Mouse (Mus musculus) lung, embryonic 15.5 days (tissue): ENCODE results near the gene Cwf19l2. TPM values are rescaled to one million over a fixed set of nuclear protein-coding genes. Genes with fewer than 3 reads are reported as not detected.
"Not testable (repeated sequence)": the region's sequence is repeated elsewhere in the genome, so short reads cannot be mapped to it uniquely, and the experiment has no call there.

Experiments
- ATAC-seq: fragments of 200-750 bp; cut with Nextera tagmentation; 2 replicates; pipeline ENCODE4 v1.8.0; 2017; ENCODE audit warnings: moderate number of reproducible peaks, borderline replicate concordance; ENCODE audit not compliant: low FRiP score, low TSS enrichment; ENCODE audit errors: extremely low read depth
- H3K27ac ChIP-seq: fragments of 300-500 bp; sonication (generic); 2 replicates; pipeline ENCODE4 v1.5.1; 2015; ENCODE audit warnings: moderate library complexity, mild to moderate bottlenecking, inconsistent platforms
- H3K27me3 ChIP-seq: fragments of 300-500 bp; sonication (generic); 2 replicates; pipeline ENCODE4 v1.6.1; 2015; ENCODE audit warnings: inconsistent platforms
- H3K36me3 ChIP-seq: fragments of 300-500 bp; sonication (generic); 2 replicates; pipeline ENCODE4 v1.6.1; 2015; ENCODE audit warnings: inconsistent platforms
- H3K4me1 ChIP-seq: fragments of 300-500 bp; sonication (generic); 2 replicates; pipeline ENCODE4 v1.6.1; 2015; ENCODE audit warnings: inconsistent platforms
- H3K4me2 ChIP-seq: fragments of 300-500 bp; sonication (generic); 2 replicates; pipeline ENCODE4 v1.6.1; 2015; ENCODE audit warnings: inconsistent platforms, mild to moderate bottlenecking, moderate library complexity
- H3K4me3 ChIP-seq: fragments of 300-500 bp; sonication (generic); 2 replicates; pipeline ENCODE4 v1.5.1; 2015; ENCODE audit warnings: mild to moderate bottlenecking, inconsistent platforms
- H3K9ac ChIP-seq: fragments of 300-500 bp; sonication (generic); 2 replicates; pipeline ENCODE4 v1.6.1; 2015; ENCODE audit warnings: inconsistent platforms
- H3K9me3 ChIP-seq: fragments of 300-500 bp; sonication (generic); 2 replicates; pipeline ENCODE4 v1.6.1; 2016; ENCODE audit warnings: inconsistent platforms
- WGBS: fragments of 180-500 bp; shearing (Covaris S2); methylation state at CpG from one replicate; pipeline ENCODE4 v1.1.7; 2015; 5-methylcytosine and 5-hydroxymethylcytosine counted together
- polyA plus RNA-seq: library from polyadenylated mRNA; unstranded; fragments of >200 nt; fragmentation: Nextera tagmentation; extraction: Ambion mirVana; gene quantifications from 2 replicates; pipeline ENCODE4 v1.2.1, GENCODE M21; 2015

The Cwf19l2 gene
- 11.8 and 14.0 TPM in 2 replicates for polyA plus RNA-seq

DNA sequence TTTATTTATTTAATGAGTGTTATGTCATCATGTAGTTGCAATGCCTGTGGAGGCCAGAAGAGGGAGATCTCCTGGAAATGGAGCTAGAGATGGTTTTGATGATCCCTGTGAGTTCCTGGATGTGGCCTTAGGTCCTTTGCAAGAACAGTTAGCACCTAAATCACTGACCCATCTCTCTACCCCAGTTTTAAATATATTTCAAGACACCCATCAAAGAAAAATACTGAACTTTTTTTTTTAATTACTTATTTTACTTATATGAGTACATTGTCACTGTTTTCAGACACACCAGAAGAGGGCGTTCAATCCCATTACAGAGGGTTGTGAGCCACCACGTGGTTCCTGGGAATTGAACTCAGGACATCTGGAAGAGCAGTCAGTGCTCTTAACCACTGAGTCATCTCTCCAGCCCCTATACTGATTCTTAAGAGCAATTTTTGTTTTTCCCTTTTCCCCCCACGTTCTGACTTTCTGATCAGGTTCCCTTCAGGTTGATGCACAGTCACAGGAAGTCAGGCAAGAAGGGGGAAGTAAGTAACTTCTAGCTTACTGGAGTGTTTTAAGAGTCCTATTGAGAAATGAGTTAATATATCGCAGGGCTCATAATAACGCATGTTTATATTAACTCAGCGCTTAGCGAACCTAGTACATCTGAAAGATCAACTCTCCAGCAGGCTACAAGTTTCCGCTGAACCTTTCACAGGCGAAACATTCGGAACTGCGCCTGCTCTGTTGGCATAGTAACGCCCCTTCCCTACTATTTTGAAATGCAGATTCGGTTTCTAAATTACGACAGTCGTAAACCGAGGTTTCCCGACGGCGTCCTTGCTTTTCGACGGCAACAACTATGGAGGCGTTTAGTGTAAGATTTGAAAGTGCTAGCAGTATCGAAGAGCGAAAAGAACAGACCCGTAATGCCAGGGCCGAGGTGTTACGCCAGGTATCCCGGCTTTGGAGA lies at the start of gene Cwf19l2:
Gene Cwf19l2, plus strand, starts transcription at position 342 of the 958 bp plus-strand sequence.
- peak; percentile 91 for ATAC-seq
- WGBS, result under 1% methylated on average over 28 of the region's 28 CpGs

DNA sequence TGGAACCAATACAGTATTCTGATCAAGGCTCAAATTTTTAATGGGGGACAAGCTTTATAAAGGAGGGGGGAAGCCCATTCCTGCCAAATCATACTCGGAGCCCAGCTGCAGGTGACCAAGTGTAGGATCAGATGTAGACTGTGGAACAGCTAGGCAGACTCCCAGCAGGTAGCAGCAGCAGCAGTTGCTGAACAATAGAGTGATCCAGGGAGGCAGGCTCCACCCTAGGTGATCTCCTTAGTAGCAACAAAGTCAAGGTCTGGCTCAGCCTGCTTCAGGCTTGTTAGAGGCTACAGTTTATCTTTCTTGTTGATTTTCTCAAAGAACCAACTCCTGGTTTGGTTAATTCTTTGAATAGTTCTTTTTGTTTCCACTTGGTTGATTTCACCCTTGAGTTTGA lies 27.1 kb upstream of the Cwf19l2 start:
- H3K27ac ChIP-seq, H3K4me1 ChIP-seq, H3K9ac ChIP-seq, H3K4me3 ChIP-seq, H3K27me3 ChIP-seq, ATAC-seq, H3K36me3 ChIP-seq, H3K4me2 ChIP-seq, H3K9me3 ChIP-seq: not testable (repeated sequence)
- WGBS, result 58% methylated on average over 1 of the region's 1 CpGs

More for the DNA sequence above, at the start of gene Cwf19l2:
- Histone ChIP-seq H3K27me3 (no peaks in the 10 kb centered on the region), H3K9me3 (no peaks in the 10 kb centered on the region), H3K9ac (peak within 1 kb of the TSS; percentile 60), H3K36me3 (no peaks in the 10 kb centered on the region), H3K4me2 (peak within 1 kb of the TSS; percentile 59), H3K4me3 (peak within 1 kb of the TSS; percentile 63), H3K27ac (peak within 1 kb of the TSS; percentile 83), H3K4me1 (no peaks in the 10 kb centered on the region)

DNA sequence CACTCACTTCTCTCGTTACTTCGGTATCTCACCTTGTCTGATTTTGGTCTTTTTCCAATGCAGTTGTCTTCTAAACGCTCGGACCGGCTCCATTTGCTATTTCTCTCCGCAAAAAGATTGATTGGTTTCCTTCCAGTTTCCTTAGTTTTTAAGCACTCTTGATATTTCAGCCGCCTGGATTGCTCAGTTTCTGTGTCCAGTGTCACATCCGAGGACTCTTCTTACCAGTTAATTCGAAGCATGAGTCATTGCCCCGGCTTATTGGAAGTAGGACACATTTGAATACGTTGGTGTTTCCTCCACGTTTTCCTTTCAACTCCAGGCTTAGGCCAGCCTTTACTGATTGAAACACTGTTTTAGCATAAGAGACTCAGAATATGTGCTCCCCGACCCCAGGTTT lies 980 bp downstream of the Cwf19l2 start:
- no peaks in the 10 kb centered on the region for H3K36me3 ChIP-seq
- H3K9ac ChIP-seq, result peak overlapping the region; percentile 60
- no peaks in the 10 kb centered on the region for H3K9me3 ChIP-seq
- H3K4me3 ChIP-seq, result peak overlapping the region; percentile 63
- 1% methylated on average over 13 of the region's 13 CpGs for whole genome bisulfite sequencing
- peak; percentile 49; the same call in 1 of the 2 replicates for ATAC-seq
- no peaks in the 10 kb centered on the region for H3K4me1 ChIP-seq
- no peaks in the 10 kb centered on the region for H3K27me3 ChIP-seq
- peak overlapping the region; percentile 59 for H3K4me2 ChIP-seq
- H3K27ac ChIP-seq, result peak overlapping the region; percentile 83

DNA sequence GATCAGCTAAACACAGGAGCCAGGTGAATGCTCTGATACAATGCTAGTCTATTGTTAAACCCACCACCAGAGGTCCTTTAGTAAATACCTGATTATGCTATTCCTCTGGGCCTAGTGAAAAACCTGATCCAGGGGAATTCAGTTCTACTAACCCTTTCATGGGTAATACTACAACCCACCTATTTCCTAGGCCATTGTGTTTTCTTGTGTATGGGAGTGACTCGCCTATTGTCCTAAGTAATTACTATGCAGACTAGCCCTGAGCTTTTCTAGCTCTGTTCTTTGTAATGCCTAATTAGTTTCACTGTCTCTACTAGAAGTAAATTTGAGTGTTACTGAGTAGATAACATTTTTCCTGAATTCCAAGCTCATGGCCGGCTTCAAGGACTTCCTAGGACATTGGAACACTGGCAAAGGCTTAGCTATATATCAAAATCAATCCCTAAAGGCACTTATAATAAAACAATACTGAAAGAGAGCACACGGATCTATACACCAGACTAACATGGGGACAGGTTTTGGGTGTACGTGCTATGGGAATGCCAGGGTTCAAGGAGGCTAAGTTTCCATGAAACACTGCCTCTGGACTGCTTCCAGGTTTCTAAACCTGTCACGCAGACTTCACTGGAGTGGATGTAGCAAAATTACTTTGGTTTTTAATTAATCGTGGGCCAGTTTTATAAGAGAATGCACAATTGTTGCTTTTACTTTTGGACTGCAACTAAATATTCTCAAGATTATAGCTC lies 36.3 kb downstream of the Cwf19l2 start:
- H3K4me3 ChIP-seq, H3K27ac ChIP-seq, H3K27me3 ChIP-seq, H3K9me3 ChIP-seq, H3K36me3 ChIP-seq, H3K4me2 ChIP-seq, ATAC-seq, H3K9ac ChIP-seq, H3K4me1 ChIP-seq: not testable (repeated sequence)
- WGBS, result 85% methylated on average over 6 of the region's 6 CpGs

DNA sequence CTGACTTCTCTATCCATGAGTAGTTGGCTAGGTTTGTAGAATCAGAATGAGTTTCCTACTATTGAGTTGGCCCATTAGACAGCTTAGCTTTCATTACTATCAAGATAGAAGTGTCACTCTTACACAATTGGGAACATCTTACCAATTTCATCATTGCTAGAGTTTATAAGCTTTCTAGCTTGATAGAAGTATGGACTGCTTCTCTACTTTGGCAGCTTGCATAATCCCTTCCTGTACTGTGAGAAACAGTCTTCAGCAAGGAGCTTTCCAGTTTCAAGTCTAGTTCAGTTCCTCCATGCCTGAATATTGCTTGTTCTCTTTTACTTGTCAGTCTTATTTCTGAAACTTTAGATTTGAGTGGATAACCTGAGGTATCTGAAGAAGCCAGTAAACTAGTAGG lies 68.5 kb downstream of the Cwf19l2 start:
- no peak for ATAC-seq
- Histone ChIP-seq H3K4me1 (no peaks in the 10 kb centered on the region), H3K27me3 (no peaks in the 10 kb centered on the region), H3K4me2 (no peak overlapping the region), H3K9me3 (no peaks in the 10 kb centered on the region), H3K36me3 (peaks cover 7% of the 10 kb centered on the region), H3K27ac (no peak overlapping the region), H3K4me3 (no peak overlapping the region), H3K9ac (no peak overlapping the region)

DNA sequence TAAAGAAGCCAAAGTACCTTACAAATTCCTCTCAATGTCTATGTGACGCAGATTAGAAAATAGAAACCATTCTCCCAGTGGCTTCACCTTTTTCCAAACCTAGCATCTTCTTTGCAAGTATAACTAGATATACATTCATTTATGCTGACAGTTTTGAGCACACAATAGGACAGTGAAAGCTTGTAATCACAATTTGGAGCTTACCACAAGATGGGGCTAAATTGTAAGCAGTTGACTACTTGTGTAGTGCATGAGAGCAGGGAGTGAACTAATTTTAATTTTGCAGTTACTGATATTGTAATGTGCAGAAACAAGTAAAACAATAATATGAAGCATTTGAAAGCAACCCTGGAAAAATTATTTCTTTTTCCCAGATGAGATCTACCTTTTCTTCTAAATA lies 115.3 kb downstream of the Cwf19l2 start:
- Histone ChIP-seq H3K9ac (no peak overlapping the region), H3K27me3 (no peaks in the 10 kb centered on the region), H3K4me3 (no peak overlapping the region), H3K9me3 (no peaks in the 10 kb centered on the region), H3K4me2 (no peak overlapping the region), H3K36me3 (no peaks in the 10 kb centered on the region), H3K27ac (no peak overlapping the region), H3K4me1 (no peaks in the 10 kb centered on the region)
- 93% methylated on average over 1 of the region's 1 CpGs for WGBS
- ATAC-seq, result no peak

DNA sequence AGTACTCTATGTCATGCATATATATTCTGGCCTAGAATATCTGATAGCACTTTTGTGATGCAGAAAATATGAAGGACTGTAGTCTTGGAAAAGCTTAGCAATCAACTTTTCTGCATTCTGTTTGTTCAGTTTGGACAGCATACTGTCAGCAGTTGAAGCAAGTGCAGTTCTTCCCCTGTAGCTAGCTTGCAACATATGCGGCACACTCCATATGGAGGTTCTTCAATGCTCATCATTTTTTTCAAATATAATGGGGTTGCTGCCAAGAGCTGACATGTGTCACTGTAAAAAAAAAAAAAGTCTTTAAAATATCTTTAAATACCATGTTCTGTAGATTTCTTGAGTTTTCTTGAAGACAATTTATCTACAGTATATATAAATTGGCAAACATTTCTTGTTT lies 115.8 kb downstream of the Cwf19l2 start:
- Histone ChIP-seq H3K4me3 (no peak overlapping the region), H3K4me2 (no peak overlapping the region), H3K9me3 (no peaks in the 10 kb centered on the region), H3K4me1 (no peaks in the 10 kb centered on the region), H3K27ac (no peak overlapping the region), H3K27me3 (no peaks in the 10 kb centered on the region), H3K36me3 (no peaks in the 10 kb centered on the region), H3K9ac (no peak overlapping the region)
- WGBS, result 54% methylated on average over 1 of the region's 1 CpGs
- ATAC-seq, result no peak

DNA sequence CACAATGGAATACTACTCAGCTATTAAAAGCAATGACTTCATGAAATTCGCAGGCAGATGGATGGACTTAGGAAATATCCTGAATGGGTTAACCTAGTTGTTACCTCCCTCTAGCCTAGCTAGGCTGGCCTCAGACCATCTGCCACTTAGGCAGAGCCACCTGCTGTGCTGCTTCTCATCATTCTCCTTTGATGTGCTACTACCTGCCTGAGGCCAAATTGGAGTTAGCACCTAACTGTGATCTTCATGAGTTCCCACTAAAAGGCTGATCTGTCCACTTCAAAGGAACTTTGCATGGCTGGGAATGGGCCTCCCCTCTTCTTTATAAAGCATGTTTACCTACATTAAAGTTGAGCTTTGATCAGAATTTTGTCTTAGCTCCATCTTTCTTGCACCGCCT lies 117.6 kb downstream of the Cwf19l2 start:
- H3K27me3 ChIP-seq, result no peaks in the 10 kb centered on the region
- no peaks in the 10 kb centered on the region for H3K36me3 ChIP-seq
- H3K9me3 ChIP-seq, result no peaks in the 10 kb centered on the region
- H3K9ac ChIP-seq, result no peak overlapping the region
- H3K4me1 ChIP-seq, result no peaks in the 10 kb centered on the region
- ATAC-seq, result no peak
- no peak overlapping the region for H3K4me2 ChIP-seq
- H3K27ac ChIP-seq, result no peak overlapping the region
- no peak overlapping the region for H3K4me3 ChIP-seq
- WGBS, result 71% methylated on average over 2 of the region's 2 CpGs

Other genes with a start within 250 kb of the Cwf19l2 start
- 21.9 and 25.6 TPM in 2 replicates for gene Alkbh8, start 68.5 kb upstream of the Cwf19l2 start, polyA plus RNA-seq
- 1.9 and 2.1 TPM in 2 replicates for gene Gucy1a2, start 129.2 kb downstream of the Cwf19l2 start, polyA plus RNA-seq